Mouse (Mus musculus) T-helper 2 cell (primary cell): ENCODE measurements at regions not wholly inside any gene's neighbourhood (a gene's known extent, or its start where the extent isn't known, plus 50 kb on each side); places are given as distances from the start of the nearest gene placed in this dataset.

ENCODE experiments used
- in situ Hi-C: fragments of 300-600 bp; cut with MboI, MseI; formaldehyde crosslinking; loops from one replicate; pipeline ENCODE4 v1.15.1; 2025; ENCODE audit warnings: high pct_unique_total_duplicates

GRCm38 (mm10) chr7:119089931-119090330, 94.5 kb downstream of the Gpr139 start:
- in situ Hi-C loops: no loop called here

DNA sequence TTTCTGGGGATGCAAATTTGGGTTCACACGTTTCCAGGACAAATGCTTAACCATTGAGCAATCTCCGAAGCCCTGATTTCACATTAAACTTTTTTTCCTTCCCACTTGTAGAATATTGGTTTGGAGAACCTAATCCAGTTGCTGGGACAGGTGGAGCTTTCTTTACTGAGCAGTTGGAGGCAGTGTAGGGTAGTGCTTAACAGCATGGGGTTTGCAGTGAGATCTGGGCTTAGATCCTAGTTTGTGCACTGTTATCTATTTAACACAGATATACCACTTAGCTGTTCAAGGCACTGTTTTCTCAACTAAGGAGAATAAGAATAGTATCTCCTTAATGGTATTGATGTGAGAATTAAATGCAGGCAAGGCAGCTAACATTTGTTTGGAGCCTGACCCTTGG, 93.5 kb upstream of the Gprc5b start:
- in situ Hi-C loops: no loop called here

DNA sequence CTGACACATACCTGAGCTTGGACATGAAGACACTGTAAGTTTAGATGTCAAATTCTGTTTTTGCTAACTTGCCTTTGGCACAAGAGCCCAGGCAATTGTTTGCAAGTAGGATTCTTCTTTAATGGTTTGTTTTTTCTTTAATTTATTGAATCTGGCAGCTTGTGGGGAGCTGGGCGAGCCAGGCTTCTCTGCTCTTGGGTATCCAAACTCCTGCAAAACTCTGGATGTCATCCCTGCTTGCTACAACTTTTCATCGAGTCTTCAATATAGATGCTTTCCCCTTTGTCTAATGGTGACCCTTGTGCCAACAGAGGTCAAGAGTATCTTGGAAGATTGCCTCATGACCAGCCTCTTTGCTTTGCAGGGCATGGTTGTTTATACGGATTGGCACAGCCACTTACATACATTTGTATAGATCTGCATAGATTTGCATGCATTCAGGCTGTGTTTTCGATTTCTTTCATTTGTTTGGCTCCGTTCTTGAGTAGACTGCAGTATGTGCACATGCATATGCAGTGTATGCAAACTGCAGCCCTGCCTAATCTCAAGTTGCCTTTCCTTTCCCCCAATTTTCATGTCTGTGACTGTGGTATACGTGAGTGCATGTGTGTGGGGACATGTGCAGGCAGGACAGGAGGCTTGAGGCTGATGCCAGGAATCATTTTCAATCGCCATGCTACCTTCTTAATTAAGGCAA, 92.9 kb upstream of the Gprc5b start:
- in situ Hi-C loops: no loop called here

DNA sequence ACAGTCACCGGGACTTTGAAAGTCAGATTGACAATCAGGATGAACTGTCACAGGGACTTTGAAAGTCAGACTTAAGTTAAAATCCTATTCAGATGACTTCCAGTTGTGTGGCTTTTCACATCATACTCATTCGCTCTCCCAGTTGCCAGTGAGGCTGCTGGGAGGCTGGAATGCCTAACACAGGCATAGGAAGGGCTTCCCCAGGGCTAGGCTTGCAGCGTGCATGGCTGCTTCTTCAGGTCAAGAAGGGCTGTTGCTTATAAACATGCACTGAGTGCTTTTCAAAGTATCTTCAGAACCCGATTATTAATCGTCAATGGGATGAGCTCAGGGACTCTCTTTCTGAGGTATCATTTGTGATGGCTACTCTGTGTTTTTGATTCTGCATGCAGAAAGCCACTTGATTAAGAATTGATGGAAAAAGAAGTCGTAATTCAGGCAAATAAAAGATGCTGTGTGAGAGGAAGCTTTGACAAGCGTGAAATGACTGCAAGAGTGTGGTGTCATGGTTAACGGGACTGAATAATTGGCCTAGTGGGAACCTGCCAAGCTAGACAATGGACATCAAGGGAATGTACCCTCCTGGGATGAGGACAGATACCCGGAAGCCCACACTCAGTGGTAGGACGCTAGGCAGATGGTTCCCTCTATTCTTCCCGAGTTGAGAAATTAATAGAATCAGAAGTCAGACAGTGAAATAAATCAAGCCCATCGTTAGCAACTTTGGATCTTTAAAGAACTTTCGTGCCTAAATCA, 90.9 kb upstream of the Gprc5b start:
- in situ Hi-C loops: no loop called here

GRCm38 (mm10) chr7:119076712-119077619, 82.0 kb upstream of the Gprc5b start:
- in situ Hi-C loops: loop anchor here (5.0 kb wide), 1 partner anchor 365 kb away; no protein-coding TSS in a partner anchor

DNA sequence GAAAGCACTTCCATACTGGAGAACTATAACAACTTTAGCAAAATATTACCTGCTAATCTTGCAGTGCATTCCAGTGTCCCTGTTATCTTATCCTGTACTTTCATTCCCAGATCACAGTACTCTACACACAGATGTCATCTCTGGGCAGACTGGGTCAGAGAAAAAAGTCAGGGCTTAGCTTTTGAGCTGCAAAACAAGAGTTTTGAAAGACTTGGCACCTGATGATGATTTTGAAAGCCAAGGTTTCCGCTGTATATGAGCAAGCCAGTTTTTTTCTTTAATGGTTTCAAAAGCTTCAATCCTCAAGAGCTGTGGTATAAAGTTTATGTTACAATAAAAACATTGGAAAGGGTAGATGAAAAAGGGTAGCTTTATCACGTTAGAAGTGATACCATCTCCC, 71.0 kb upstream of the Gprc5b start:
- in situ Hi-C loops: no loop called here
